Mouse (Mus musculus) hindbrain, embryonic 15.5 days (tissue): ENCODE measurements at regions not wholly inside any gene's neighbourhood (a gene's known extent, or its start where the extent isn't known, plus 50 kb on each side); places are given as distances from the start of the nearest gene placed in this dataset.

Source experiments
- ATAC-seq: fragments of 200-750 bp; cut with Nextera tagmentation; 2 replicates; pipeline ENCODE4 v1.8.0; 2017; ENCODE audit warnings: low read depth, moderate number of reproducible peaks, moderate TSS enrichment; ENCODE audit not compliant: low FRiP score
- H3K27ac ChIP-seq: fragments of 300-500 bp; sonication (generic); replicated peaks from 2 replicates; pipeline ENCODE4 v1.5.1; 2015; ENCODE audit warnings: mild to moderate bottlenecking, inconsistent platforms
- H3K27me3 ChIP-seq: fragments of 300-500 bp; sonication (generic); 2 replicates; pipeline ENCODE4 v1.6.1; 2015; ENCODE audit warnings: control low read depth, inconsistent platforms
- H3K36me3 ChIP-seq: fragments of 300-500 bp; sonication (generic); 2 replicates; pipeline ENCODE4 v1.6.1; 2015; ENCODE audit warnings: control low read depth, inconsistent platforms
- H3K4me1 ChIP-seq: fragments of 300-500 bp; sonication (generic); replicated peaks from 2 replicates; pipeline ENCODE4 v1.6.1; 2015; ENCODE audit warnings: control low read depth, inconsistent platforms
- H3K4me2 ChIP-seq: fragments of 300-500 bp; sonication (generic); 2 replicates; pipeline ENCODE4 v1.6.1; 2015; ENCODE audit warnings: moderate library complexity, mild to moderate bottlenecking, inconsistent platforms
- H3K4me3 ChIP-seq: fragments of 300-500 bp; sonication (generic); 2 replicates; pipeline ENCODE4 v1.5.1; 2015; ENCODE audit warnings: mild to moderate bottlenecking, inconsistent platforms
- H3K9ac ChIP-seq: fragments of 300-500 bp; sonication (generic); 2 replicates; pipeline ENCODE4 v1.6.1; 2015; ENCODE audit warnings: inconsistent platforms
- H3K9me3 ChIP-seq: fragments of 300-500 bp; sonication (generic); 2 replicates; pipeline ENCODE4 v1.6.1; 2016; ENCODE audit warnings: control low read depth, inconsistent platforms
- WGBS: fragments of 180-500 bp; shearing (Covaris S2); methylation state at CpG from one replicate; pipeline ENCODE4 v1.1.7; 2015; 5-methylcytosine and 5-hydroxymethylcytosine counted together

- Histone ChIP-seq H3K4me3 (no peak overlapping the region), H3K36me3 (no peaks in the 10 kb centered on the region), H3K9ac (no peak overlapping the region), H3K4me2 (no peak overlapping the region), H3K9me3 (no peaks in the 10 kb centered on the region), H3K4me1 (no peaks in the 10 kb centered on the region), H3K27me3 (no peaks in the 10 kb centered on the region), H3K27ac (no peak overlapping the region)
- ATAC-seq, result no peak
These were observed 369.0 kb downstream of the Bmper start for GRCm38 (mm10) chr9:23591906-23592305.

GRCm38 (mm10) chr9:23600623-23601022, 377.7 kb downstream of the Bmper start:
- H3K4me3 ChIP-seq, result no peak overlapping the region
- H3K36me3 ChIP-seq, result no peaks in the 10 kb centered on the region
- H3K4me2 ChIP-seq, result no peak overlapping the region
- no peaks in the 10 kb centered on the region for H3K27me3 ChIP-seq
- ATAC-seq, result no peak
- H3K27ac ChIP-seq, result no peak overlapping the region
- no peaks in the 10 kb centered on the region for H3K9me3 ChIP-seq
- no peak overlapping the region for H3K9ac ChIP-seq
- WGBS, result 96% methylated on average over 2 of the region's 2 CpGs
- H3K4me1 ChIP-seq, result no peaks in the 10 kb centered on the region
